Mouse (Mus musculus) liver, adult (tissue): ENCODE measurements around the gene Matn4.

Experiments used
- GATA4 ChIP-seq: IDR thresholded peaks from 2 replicates; pipeline ENCODE4 v1.6.1; 2014; ENCODE audit warnings: mild to moderate bottlenecking, low read length; ENCODE audit not compliant: insufficient replicate concordance

Matn4 gene

GRCm38 (mm10) chr2:164372408-164373053 is 32.4 kb downstream of the Matn4 start:
- TF ChIP-seq GATA4 = no peak

DNA sequence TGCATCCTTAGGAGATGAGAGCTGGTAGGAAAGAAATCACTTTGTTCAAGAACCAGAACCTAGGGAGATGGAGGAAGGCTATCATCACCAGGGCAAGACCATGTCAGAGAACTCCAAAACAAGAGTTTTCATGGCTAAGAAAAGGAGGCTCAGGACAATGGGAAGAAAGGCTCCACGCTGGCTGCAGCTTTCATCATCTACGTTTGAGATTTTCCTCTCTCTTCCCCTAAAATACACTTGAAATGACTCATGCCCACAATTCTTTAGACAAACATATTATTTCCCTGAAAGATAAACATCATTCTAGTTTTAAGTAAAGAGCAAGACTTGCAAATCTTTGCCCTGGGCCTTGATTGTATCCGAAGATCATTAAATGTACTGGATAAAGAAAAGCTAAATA is 33.6 kb downstream of the Matn4 start:
- no peak for TF ChIP-seq GATA4

GRCm38 (mm10) chr2:164368620-164369105 is 36.3 kb downstream of the Matn4 start:
- TF ChIP-seq GATA4 = no peak

DNA sequence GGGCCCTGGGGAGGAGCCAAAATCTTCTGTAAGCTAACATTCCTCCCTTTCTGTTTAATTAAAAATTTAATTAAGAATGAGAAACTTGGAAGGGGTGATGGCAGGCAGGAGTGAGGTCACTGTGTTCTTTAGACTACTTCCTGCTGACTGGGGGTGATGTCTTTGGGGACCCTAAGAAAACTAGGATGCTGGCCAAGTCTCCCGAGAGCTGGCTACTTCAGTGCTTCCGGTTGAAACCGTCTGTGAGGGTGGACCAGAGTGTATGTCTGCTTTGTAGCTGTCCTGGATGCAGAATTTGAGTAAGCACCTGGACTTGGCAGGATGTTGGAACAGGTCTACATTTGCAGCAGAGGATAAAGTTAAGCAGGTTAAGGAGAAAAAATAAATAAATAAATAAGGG is 38.0 kb downstream of the Matn4 start:
- no peak for TF ChIP-seq GATA4

DNA sequence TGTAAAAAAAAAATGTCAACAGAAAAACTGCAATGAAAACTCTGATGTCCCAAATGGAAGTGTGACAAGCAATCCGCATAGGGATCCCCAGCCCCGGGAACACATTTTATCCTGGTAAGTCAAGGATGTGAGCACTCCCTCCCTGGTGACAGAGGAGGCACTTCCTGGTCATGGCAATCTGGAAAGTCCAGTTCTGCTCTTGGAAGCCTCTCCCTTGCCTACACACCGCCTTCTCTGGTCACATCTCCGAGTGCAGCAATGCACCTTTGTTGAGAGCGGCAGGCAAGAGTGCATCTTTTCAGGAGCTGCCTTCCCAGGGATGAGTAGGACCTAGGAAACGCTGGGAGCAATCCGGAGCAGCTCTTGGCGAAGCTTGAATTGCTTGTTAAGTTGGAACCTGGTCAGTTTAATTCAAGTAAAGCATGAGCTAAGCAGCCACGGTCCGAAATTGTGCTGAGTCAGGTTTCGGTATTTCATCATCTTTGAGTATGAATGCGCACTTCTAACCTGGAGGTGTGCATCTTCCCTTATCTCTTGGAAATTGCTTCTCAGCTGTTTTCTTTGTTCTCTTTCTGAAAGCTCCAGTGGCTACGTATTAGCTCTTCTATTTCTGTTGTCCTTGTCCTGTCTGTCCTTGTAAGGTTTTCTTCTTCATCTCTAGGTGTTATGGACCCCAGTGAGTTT is 43.8 kb downstream of the Matn4 start:
- TF ChIP-seq GATA4 = no peak

DNA sequence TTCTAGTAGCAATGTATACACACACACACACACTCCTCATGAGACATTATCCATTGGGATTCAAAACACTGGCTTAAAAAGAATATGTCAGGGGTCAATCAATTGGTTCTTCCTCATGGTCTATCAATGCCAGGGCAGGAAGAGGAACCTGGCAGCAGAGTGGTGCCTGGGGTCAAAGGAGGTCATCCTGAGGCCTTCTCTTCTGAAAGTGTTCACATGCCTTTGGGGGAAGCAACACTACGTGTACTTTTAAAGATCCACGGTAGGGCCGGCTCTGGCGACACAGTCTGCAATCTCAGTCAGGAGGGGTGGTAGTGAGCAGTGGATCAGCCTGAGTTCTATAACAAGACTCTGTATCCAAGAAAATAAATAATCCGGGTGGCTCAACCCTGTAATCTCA is 45.3 kb downstream of the Matn4 start:
- TF ChIP-seq GATA4 = no peak

DNA sequence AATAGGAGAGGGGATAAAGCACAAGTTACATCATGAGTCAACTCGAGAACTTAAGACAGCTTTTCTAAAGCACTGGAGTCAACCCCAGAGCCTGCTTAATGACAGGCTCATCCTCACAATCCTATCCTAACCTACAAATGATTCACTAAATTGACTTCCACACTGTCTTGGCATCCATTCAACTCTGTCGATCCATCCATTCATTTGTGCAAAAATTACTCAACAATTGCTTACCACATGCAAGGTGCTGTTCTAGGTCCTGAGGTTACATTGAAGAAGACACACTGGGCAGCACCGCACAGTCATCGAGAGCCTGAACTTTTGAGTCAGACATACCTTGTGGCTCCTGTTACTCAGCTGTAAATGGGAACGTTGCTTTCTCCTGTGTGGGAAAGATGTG is 45.9 kb downstream of the Matn4 start:
- no peak for TF ChIP-seq GATA4

DNA sequence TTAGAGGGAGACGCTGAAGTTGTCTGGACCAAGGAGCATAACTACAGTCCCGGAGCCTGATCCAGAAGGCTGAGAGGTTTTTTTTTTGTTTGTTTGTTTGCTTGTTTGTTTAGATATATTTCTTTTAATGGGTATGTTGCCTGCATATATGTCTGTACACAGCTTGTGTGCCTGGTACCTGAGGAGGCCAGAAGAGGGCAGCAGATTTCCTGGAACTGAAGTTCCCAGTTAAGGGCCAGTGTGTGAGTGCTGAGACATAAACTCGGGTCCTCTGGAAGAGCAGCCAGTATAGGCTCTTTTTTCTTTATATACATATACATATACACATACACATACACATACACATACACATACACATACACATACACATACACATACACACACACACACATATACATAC is 46.6 kb downstream of the Matn4 start:
- TF ChIP-seq GATA4 = no peak

DNA sequence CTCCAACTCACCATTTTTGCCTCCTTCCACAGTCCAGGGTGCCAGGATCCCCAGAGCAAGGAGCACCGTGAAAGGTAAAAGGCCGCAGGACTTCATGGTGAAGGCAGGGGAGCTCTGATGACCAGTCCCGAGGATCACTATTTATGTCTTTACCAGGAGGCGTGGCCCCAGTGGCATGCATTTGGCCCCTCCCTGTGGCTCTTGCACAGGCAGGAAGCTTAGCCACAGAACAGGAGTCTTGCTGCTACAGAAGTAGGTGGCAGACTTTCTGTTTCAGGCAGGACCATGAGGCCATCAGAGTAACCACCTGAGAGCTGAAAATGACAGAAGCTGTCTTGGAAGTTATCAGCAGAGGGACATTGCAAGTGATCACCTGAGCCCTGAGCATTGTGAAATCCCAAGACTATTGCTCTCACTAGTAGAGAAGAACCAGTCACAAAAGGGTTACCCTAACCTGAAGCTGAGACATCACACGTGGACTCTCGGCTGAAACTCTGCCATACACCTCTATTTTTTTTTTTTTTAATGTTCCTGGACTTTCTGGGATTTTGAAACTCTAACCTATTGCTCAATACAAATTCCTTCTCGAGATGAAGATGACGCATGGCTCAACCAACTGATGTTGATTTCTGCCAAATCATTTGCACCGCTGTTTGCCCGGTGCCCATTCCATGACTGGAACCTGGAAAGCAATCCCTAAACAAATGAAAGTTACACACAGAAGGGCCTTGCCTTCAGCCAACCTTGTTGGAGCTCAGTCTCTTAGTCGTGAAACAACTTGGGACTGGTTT is 48.6 kb downstream of the Matn4 start:
- TF ChIP-seq GATA4 = no peak

DNA sequence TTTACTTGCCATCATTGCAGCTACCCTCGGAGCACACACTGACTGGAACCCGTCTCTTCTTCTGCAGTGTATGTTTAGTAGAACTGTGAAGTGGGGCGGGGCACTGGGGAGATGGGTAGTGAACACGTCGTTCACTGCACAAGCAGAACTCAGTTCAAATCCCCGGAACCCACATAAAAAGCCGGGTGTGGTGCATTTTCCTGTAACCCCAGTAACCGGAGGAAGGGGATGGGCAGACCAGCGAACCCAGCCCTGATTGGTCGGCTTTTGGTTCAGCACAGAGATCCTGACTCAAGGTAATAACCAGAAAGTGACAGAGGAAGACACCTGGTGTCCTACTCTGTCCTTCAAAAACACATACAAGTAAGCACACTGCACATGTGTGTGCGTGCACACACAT is 51.6 kb downstream of the Matn4 start:
- TF ChIP-seq GATA4 = no peak

GRCm38 (mm10) chr2:164352697-164353096 is 52.3 kb downstream of the Matn4 start:
- TF ChIP-seq GATA4 = no peak

DNA sequence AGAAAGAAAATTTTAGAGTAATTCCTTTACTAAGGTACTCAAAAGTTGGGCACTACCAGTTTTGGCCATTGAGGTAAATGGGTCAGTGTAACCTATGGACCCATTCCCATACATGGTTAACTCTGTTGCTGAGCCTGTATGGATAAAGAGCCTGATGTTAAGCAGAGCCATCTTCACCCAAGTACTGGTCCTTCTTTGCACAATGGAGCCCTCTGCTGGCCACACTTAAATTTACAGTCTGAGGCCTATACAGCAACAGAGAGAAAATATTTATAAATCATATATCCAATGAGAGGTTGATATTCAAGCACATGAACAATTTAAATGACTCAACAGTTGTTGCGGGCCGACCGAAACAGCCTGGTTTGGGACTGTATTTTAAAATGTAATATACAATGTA is 56.0 kb downstream of the Matn4 start:
- TF ChIP-seq GATA4 = no peak
